Mouse (Mus musculus): ENCODE results near the gene Gm10142.
"Not testable (repeated sequence)": the region's sequence is repeated elsewhere in the genome, so short reads cannot be mapped to it uniquely, and the experiment has no call there.

DNA sequence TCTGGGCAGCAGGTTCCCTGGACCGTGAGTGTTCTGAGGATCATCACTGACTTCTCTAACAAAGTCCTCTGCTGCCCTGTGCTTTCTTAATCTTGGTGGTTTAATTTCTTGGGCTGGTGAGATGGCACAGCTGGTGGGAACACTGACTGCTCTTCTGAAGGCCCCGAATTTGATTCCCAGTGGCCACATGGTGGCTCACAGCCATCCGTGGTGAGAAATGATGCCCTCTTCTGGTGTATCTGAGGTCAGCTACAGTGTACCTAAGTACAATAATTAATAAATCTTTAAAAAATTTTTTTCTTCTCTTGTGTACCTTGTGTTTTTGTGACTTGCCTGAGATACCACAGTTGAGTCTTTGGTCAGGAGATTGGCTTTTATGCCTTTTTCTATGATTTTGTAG lies 36.7 kb downstream of the Gm10142 start:
- TF ChIP-seq CTCF (IDR thresholded peaks at IDR 0.05; ENCODE audit: control insufficient read depth, insufficient read depth, insufficient replicate concordance, low read depth, low read length); POLR2A (IDR thresholded peaks at IDR 0.05; ENCODE audit: control insufficient read depth, low read depth, low read length): not testable (repeated sequence)
